Mouse (Mus musculus) heart, adult 9 months (tissue): ENCODE measurements around the gene Sugct.

Experiments
- DNase-seq, 2 experiments: peaks; one replicate each; pipeline ENCODE4 v3.0.0; 2022; ENCODE audit warnings: low spot score in 2 of 2

Gene Sugct

DNA sequence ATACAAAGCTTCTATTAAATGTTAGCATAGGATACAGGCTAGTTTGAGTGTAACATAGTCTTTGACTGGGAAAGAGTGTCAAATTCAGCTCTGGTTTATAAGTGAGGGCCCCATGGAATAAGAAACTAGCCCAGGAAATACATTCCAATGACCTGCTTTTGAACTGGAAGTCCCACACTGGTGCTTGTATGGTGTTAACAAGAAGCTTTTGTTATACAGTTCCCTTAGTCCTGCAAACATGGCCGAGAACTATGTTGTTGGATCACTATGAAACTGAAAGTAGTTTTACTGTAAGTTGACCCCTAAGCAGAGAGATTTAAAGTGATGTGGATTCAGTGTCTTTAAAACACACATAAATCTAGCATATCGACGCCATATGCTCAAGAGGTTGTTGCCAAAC is 657.5 kb downstream of the Sugct start:
- DNase-seq: no peak

DNA sequence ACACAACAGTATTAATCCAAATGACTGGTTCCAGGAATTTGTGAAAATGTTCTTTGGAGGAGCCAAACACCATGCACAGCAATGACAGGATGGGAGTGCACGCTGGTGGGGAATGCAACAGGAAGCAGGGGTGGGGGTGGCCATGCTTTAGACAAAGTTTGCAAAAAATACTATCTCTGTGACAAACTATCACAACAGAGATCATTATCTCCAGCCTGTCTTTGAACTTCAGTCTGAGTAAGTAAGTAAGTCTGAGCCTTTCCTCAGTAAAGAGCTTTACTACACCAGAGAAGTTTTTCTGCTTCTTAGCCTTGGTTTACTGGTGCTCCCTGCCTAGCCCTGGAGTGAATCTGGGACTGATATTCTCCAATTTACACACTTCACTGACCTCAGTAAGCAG is 664.6 kb downstream of the Sugct start:
- DNase-seq: no peak

DNA sequence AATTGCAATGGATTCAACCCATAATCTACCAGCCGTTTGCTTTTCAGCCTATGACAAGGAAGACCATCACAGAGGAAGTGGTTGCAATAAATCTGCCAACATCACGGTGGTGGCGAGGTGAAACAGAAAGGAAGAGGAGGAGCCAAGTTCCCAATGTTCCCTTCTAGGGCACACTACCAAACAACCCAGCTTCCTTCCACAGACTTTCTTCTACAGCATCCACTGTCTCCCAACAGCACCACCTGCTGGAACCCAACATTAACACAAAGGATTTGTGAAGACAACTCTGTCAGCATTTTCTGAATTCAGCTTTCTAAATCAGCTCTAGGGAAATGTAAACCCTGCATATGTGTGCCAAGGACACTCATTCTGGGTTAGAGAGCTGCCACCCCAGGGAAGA is 666.8 kb downstream of the Sugct start:
- DNase-seq: peak in 1 of 2 experiments; percentile 30

GRCm38 (mm10) chr13:17027846-17028529 is 667.4 kb downstream of the Sugct start:
- no peak for DNase-seq

DNA sequence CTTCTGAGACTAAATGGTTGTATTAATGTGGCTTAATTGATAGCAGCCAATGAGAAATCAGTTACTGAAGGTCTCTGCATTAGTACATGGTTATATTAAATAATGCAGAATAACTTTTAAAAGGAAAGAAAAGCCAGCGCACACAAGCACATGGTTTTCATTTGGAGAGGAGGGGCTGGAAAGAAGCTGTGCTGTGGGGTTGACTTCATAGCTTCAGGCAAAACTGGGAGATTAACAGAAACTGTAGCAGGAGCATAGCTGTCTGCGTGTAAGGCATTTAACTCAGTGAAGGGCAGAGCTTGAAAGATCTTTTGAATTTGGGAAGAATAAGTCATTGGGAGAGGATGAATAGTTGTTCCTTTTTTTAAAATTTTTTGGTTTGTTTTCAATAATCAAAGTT is 668.4 kb downstream of the Sugct start:
- DNase-seq: no peak

- no peak for DNase-seq
These were observed 698.9 kb downstream of the Sugct start for GRCm38 (mm10) chr13:16996464-16996863.

GRCm38 (mm10) chr13:16995321-16995720 is 700.0 kb downstream of the Sugct start:
- no peak for DNase-seq

- DNase-seq: no peak
These were observed 717.6 kb downstream of the Sugct start for GRCm38 (mm10) chr13:16977743-16978142.

DNA sequence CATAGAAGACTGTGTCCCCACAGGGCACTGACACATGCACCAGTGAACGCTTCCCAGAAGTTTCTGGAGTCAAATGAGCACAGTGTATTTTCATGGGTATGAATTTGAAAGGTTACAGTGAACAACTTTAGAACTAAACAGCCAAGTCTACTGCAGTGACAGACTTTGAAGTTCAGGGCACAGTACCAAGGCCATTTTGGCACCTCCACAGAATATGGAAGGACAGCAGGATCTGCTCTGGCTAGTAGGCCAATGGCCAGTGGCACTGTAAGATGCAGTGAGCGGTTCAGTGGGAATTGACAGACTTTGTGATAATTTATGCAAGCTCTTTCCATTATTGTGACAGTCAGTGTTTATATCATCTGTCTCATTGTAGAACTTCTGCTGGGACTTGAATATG is 724.1 kb downstream of the Sugct start:
- DNase-seq: no peak

DNA sequence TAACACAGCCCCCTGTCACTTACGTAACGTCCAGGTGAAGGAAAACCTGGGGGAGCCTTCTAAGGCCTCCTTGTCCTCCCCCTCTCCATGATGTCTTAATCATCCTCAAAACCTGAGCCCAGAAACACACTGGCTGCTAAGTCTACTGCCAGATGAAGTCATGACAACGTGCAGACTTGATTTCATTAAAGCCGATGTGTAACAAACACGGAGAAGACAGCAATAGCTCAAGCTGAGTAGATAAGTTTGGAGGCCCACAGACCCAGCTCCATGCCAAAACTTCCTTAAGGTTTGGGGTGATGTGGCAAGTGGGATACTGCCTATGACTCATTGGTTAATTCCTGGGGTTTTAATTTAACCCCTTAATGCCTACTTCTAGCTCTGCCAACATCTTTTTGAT is 726.4 kb downstream of the Sugct start:
- DNase-seq: no peak

- no peak for DNase-seq
These were observed 730.4 kb downstream of the Sugct start for GRCm38 (mm10) chr13:16964823-16965475.

DNA sequence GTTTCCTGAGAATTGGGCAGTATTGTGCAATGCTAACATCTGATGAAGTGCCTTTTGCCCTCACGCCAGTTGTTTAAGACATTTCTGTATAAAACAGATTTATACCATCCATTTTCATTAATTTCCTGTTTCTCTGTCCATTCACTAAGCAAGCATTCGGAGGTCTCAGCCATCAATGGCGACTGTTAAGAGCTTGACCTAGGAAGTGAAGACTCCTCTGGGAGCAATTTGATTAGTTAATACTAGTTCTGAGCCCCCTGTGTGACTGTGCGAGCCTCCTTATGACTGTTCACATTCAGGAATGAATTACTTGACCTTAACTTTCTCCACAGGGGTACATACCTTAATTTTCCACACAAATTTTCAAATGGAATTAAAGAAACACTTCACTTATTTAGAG is 743.3 kb downstream of the Sugct start:
- no peak for DNase-seq

GRCm38 (mm10) chr13:16939466-16939811 is 755.9 kb downstream of the Sugct start:
- DNase-seq: no peak

- DNase-seq: no peak
These were observed 756.5 kb downstream of the Sugct start for GRCm38 (mm10) chr13:16938552-16939465.

- DNase-seq: peak; percentile 54 to 74
These were observed 757.7 kb downstream of the Sugct start for GRCm38 (mm10) chr13:16937422-16938202.

GRCm38 (mm10) chr13:16935029-16935428 is 760.3 kb downstream of the Sugct start:
- DNase-seq: peak; percentile 5 to 7

- no peak for DNase-seq
These were observed 761.8 kb downstream of the Sugct start for GRCm38 (mm10) chr13:16933600-16933999.

DNA sequence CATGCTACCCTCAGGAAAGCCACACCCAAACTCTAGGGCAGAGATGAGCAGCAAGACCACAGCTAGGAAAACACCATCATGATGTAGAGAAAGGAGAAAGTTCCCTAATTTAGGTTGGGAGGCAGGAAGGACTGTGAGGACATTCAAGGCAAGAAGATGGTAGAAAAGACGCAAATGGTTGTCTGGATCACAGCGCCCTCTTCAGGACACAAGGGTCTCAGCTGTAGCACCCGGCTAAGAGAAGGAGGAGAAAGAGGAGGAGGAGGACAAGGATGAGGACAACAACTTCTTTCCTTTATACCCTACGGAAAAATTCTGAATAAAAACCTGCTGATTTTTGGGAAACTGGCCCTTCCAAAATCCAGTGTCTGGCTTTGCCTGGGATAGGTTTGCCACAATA is 774.0 kb downstream of the Sugct start:
- no peak for DNase-seq

- DNase-seq: no peak
These were observed 779.7 kb downstream of the Sugct start for GRCm38 (mm10) chr13:16915697-16916096.

DNA sequence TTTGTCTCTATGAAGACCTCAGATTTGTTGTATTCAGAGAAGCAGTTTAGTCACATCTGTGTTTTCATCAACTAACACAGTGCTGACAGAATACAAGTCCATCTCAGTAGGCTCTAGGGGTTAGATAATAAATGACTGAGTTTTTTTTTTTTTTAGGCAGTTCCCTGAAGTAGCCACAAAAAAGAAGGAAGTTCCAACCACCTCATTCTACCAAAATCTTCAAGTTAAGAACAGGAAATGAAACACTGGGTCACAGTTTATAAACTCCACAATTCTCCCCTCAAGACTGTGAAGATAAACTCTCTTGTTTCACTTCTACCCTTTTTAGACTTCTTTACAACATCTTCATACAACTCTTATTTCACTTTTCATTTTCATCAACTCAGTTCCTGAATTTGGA is 783.1 kb downstream of the Sugct start:
- DNase-seq: no peak

- no peak for DNase-seq
These were observed 788.4 kb downstream of the Sugct start for GRCm38 (mm10) chr13:16906974-16907373.

DNA sequence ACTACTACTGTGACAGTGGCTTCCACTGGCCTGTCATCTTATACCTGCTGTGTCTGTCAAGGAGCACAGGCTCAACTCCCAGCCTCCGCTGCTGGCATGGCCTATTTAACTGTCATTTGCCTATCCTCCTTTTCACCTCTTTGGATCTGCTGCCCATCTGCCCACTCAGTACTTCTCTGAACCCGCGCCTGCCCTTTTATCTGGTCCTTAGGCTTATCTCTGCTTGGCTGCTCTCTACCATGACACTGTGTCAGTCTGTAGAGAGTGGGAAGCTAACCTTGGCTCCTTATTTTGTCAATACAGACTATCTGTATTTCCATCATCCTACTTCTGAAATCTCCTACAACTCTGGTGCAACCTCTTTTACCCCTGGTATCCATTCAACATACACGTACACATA is 793.9 kb downstream of the Sugct start:
- DNase-seq: no peak
